In genomic region chr16:84802217-84802616, GRCm38 (mm10) we compare ENCODE assay signal across 11 mouse cellular contexts. TPM values are rescaled to one million over a fixed set of nuclear protein-coding genes. Genes with fewer than 3 reads are reported as not detected.
DNase-seq lines count a peak whose midpoint lies in the region; ATAC-seq and TF ChIP-seq lines count a peak whose summit lies in the region.
"Had no signal": no experiment of that assay in that cellular context is flagged by ENCODE, and none has a peak within 500 bp of the region (broad histone marks: within the 10 kb centered on the region; RNA-seq: fewer than 3 reads in every experiment).

No protein-coding gene starts in this region.

- no peaks in the 10 kb centered on the region; the same call in 1 of the 2 replicates for H3K4me1 ChIP-seq in liver, embryonic 12.5 days

- no peak overlapping the region for H3K4me2 ChIP-seq in liver, embryonic 12.5 days

- TF ChIP-seq POLR2A in brain, embryonic 14.5 days (IDR thresholded peaks at IDR 0.05; ENCODE audit: borderline replicate concordance, extremely low read depth, insufficient read depth, insufficient read length, poor library complexity, severe bottlenecking) = no peak

- WGBS in liver, embryonic 12.5 days (ENCODE audit: insufficient replicate concordance) = 59% methylated on average over 6 of the region's 6 CpGs

- H3K4me3 ChIP-seq in liver, embryonic 12.5 days = no peak overlapping the region
- H3K4me3 ChIP-seq: erythroblast, embryonic 14.5 days had no signal

- H3K9ac ChIP-seq in liver, embryonic 12.5 days = no peak overlapping the region

- H3K27ac ChIP-seq in liver, embryonic 12.5 days = no peak overlapping the region
- H3K27ac ChIP-seq: macrophage had no signal

- H3K9me3 ChIP-seq in liver, embryonic 12.5 days (replicated peaks) = no peaks in the 10 kb centered on the region
- H3K9me3 ChIP-seq: G1E had no signal

- no peak for ATAC-seq in liver, embryonic 12.5 days
- no peak for ATAC-seq in erythroid progenitor cell, adult 5-6 weeks (replicated peaks; ENCODE audit: low FRiP score, poor library complexity, severe bottlenecking)

- no peaks in the 10 kb centered on the region for H3K36me3 ChIP-seq in liver, embryonic 12.5 days
- H3K36me3 ChIP-seq: G1E had no signal

- peak; percentile 28 for DNase-seq in liver
- peak; percentile 30 for DNase-seq in brain, embryonic 14.5 days (ENCODE audit: low read depth)
- DNase-seq in heart, postnatal 25 days (ENCODE audit: low spot score) = peak; percentile 67
- peak; percentile 59 for DNase-seq in lung, postnatal 10 days
- DNase-seq in thymus, postnatal 25 days = no peak
- no peak for DNase-seq in c-Kit-positive CD71-positive TER-119-positive erythroid progenitor cells, embryonic 14.5 days (ENCODE audit: low spot score)

- no peaks in the 10 kb centered on the region for H3K27me3 ChIP-seq in liver, embryonic 12.5 days (replicated peaks)

- intact Hi-C loops in heart, postnatal 25 days (cut with DNase I) = no loop called here

- no peak for TF ChIP-seq CTCF in brain, embryonic 14.5 days (IDR thresholded peaks at IDR 0.05; ENCODE audit: borderline replicate concordance, extremely low read depth, insufficient read depth, insufficient read length)

RNA-seq across cellular contexts. Expression of gene Jam2, which starts 28.3 kb away (rescaled TPM):
- polyA plus RNA-seq in liver, embryonic 12.5 days (2016; fragmentation: Nextera tagmentation; extraction: Ambion mirVana) = 0.92 and 1.1 TPM in 2 replicates
- 26.8 and 30.3 TPM in 2 replicates for polyA plus RNA-seq in brain, embryonic 14.5 days (2012; rRNA removed)
- 10 to 100 TPM; 63.5 to 66.0 TPM for total RNA-seq in heart, postnatal 25 days (2021)
- total RNA-seq in erythroid progenitor cell, adult 5-6 weeks (2015; ENCODE audit: low replicate concordance) = not detected in 2 replicates
- not detected in 2 replicates for total RNA-seq in erythroid progenitor cell, adult 5-6 weeks (2017; ENCODE audit: low replicate concordance)
- polyA plus RNA-seq: erythroblast, embryonic 14.5 days; G1E; macrophage had no signal

RNA-seq across cellular contexts. Expression of gene Gabpa, which starts 32.5 kb away (rescaled TPM):
- polyA plus RNA-seq in liver, embryonic 12.5 days (2016; fragmentation: Nextera tagmentation; extraction: Ambion mirVana) = 26.0 and 26.2 TPM in 2 replicates
- 26.6 and 27.1 TPM in 2 replicates for polyA plus RNA-seq in brain, embryonic 14.5 days (2012; rRNA removed)
- 10 to 100 TPM; 38.5 to 43.0 TPM for total RNA-seq in heart, postnatal 25 days (2021)
- 43.2 and 47.8 TPM in 2 replicates for total RNA-seq in erythroid progenitor cell, adult 5-6 weeks (2015; ENCODE audit: low replicate concordance)
- 49.0 and 55.6 TPM in 2 replicates for total RNA-seq in erythroid progenitor cell, adult 5-6 weeks (2017; ENCODE audit: low replicate concordance)

RNA-seq across cellular contexts. Expression of gene Atp5j, which starts 33.2 kb away (rescaled TPM):
- polyA plus RNA-seq in liver, embryonic 12.5 days (2016; fragmentation: Nextera tagmentation; extraction: Ambion mirVana) = 548 and 558 TPM in 2 replicates
- 273 and 332 TPM in 2 replicates for polyA plus RNA-seq in brain, embryonic 14.5 days (2012; rRNA removed)
- 1,000 to 10,000 TPM; 1,789 to 1,861 TPM for total RNA-seq in heart, postnatal 25 days (2021)
- total RNA-seq in erythroid progenitor cell, adult 5-6 weeks (2015; ENCODE audit: low replicate concordance) = 211 and 225 TPM in 2 replicates
- 85.0 and 121 TPM in 2 replicates for total RNA-seq in erythroid progenitor cell, adult 5-6 weeks (2017; ENCODE audit: low replicate concordance)

Comparison
In these comparisons a context has a peak if more than half of its experiments do, and no peak if none do; other contexts are left out.
1. DNase-seq: peak in liver (single experiment), brain, embryonic 14.5 days (single experiment), heart, postnatal 25 days (single experiment) and lung, postnatal 10 days (single experiment); none in thymus, postnatal 25 days (single experiment) and c-Kit-positive CD71-positive TER-119-positive erythroid progenitor cells, embryonic 14.5 days (single experiment).
2. RNA of gene Jam2, which starts 28.3 kb away (total RNA-seq): 63.5 to 66.0 TPM in heart, postnatal 25 days; not detected in erythroid progenitor cell, adult 5-6 weeks; every median in the first group is over 10 times any median in the second.
3. RNA of gene Atp5j, which starts 33.2 kb away (total RNA-seq): 1,789 to 1,861 TPM in heart, postnatal 25 days; 85.0 to 225 TPM in erythroid progenitor cell, adult 5-6 weeks; every median in the first group is over 4 times any median in the second.